Mouse (Mus musculus): ENCODE data around the gene Glyctk. TPM values are rescaled to one million over a fixed set of nuclear protein-coding genes. Genes with fewer than 3 reads are reported as not detected.

Gene Glyctk
- total RNA-seq, 2 experiments from 2014 or later: 4.0 to 5.0 TPM

DNA sequence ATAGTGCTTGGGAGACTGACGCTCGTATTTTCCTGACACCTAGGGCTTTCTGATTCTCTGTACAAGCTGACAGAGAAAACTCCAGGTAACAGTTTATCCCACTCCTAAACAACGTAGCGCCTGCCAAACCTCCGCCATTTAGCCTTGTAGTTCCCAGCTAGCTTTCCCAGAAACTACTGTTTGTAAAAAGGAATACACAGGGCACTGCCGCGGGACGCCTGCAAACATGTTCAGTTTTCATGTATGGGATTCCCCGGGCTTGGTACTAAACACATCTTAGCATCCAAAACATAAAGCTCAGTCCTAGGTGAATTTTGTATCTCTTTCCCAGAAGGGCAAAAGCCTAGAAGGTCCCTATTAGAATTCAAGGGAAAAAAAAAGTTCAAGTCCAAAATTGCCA is 1.3 kb upstream of the Glyctk start:
- no peak for TF ChIP-seq CTCF (IDR thresholded peaks at IDR 0.05)
- intact Hi-C loops (cut with DNase I): no loop called here
- Histone ChIP-seq H3K27ac (peak overlapping the region; percentile 99; the same call in 1 of the 2 replicates), H3K4me3 (peak overlapping the region; percentile 55)
- no peak for DNase-seq (ENCODE audit: extremely low spot score in 1 of 2, low spot score in 2 of 2)

- TF ChIP-seq CTCF (IDR thresholded peaks at IDR 0.05): no peak
- Histone ChIP-seq H3K27ac (no peak overlapping the region), H3K4me3 (no peak overlapping the region)
- DNase-seq (ENCODE audit: extremely low spot score in 1 of 2, low spot score in 2 of 2): no peak
- intact Hi-C loops (cut with DNase I): no loop called here
Observed at GRCm38 (mm10) chr9:106157623-106157925, 364 bp downstream of the Glyctk start.

GRCm38 (mm10) chr9:106156921-106157622 is 866 bp downstream of the Glyctk start:
- no peak; the same call in 1 of the 2 replicates for TF ChIP-seq CTCF (IDR thresholded peaks at IDR 0.05)
- Histone ChIP-seq H3K4me3 (no peak overlapping the region), H3K27ac (no peak overlapping the region)
- intact Hi-C loops (cut with DNase I): no loop called here
- DNase-seq (ENCODE audit: extremely low spot score in 1 of 2, low spot score in 2 of 2): no peak

DNA sequence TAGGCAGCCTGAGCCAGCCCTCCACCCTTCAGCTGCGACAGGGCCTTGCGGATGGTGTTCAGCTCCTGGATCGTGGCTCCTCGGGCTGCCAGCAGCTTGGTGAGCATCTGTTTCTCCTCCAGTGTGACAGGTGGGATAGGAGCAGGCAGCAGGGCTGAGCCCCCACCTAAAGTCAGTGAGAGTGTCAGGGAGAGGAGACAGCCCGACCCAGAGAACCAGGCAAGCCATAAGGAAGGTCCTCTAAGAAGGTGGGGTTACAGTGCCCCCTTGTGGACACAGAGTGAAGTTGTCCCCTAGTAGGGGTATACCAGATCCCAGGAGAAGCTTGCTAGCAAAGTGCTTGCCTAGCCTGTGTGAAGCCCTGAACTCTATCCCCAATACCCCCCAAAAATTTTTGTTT is 1.5 kb downstream of the Glyctk start:
- Histone ChIP-seq H3K4me3 (no peak overlapping the region), H3K27ac (no peak overlapping the region)
- peak; percentile 47 for DNase-seq (ENCODE audit: extremely low spot score in 1 of 2, low spot score in 2 of 2)

DNA sequence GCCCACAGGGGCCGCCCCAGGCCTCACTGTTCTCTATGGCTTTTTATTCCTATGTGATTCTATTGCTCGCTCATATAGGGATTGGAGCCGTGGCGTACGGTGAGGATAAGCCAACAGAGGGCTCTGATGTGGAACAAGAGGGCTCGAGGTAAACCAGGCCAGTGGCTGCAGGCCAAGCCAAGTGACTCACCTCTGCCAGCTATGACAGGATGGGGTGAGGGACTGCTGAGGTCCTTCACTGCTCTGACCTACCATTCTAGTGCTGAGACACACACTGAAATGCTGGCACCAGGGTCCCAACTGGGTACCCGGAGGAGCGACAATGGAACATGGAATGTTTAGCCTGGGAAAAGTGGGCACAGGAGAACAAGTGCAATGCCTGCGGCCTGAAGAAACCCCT is 3.8 kb downstream of the Glyctk start:
- no peak for DNase-seq (ENCODE audit: extremely low spot score in 1 of 2, low spot score in 2 of 2)
- H3K27ac ChIP-seq: no peak overlapping the region

More for the DNA sequence above, 1.5 kb downstream of the Glyctk start:
- intact Hi-C loops (cut with DNase I): no loop called here
- peak; percentile 72 for TF ChIP-seq CTCF (IDR thresholded peaks at IDR 0.05)

DNA sequence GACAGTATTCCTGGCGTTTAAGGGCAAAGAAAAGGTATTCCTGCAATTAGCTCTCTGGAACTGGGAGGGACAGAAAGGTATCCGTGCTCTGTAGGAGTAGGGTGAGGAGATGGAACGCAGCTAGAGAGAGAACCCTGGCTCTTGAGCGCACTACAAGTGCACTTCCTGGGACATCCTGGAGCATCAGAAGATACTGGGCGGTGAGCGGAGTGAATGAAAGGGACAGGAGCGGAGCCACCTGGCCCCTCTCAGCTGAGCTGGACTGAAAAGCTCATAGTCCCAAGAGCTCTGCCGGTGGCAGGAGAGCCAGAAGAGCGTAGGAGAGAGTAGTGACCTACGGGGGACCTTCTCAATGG is 8.6 kb downstream of the Glyctk start:
- intact Hi-C loops (cut with DNase I): no loop called here
- no peak overlapping the region for H3K27ac ChIP-seq
- TF ChIP-seq CTCF (IDR thresholded peaks at IDR 0.05): no peak
- H3K4me3 ChIP-seq: no peak overlapping the region
- DNase-seq (ENCODE audit: extremely low spot score in 1 of 2, low spot score in 2 of 2): no peak

More for the DNA sequence above, 3.8 kb downstream of the Glyctk start:
- no peak overlapping the region for H3K4me3 ChIP-seq
- intact Hi-C loops (cut with DNase I): no loop called here
- TF ChIP-seq CTCF (IDR thresholded peaks at IDR 0.05): no peak

GRCm38 (mm10) chr9:106148541-106149398 is 9.2 kb downstream of the Glyctk start:
- intact Hi-C loops (cut with DNase I): no loop called here
- no peak for TF ChIP-seq CTCF (IDR thresholded peaks at IDR 0.05)
- H3K4me3 ChIP-seq: peak overlapping the region; percentile 16; the same call in 1 of the 2 replicates
- DNase-seq (ENCODE audit: extremely low spot score in 1 of 2, low spot score in 2 of 2): no peak
- no peak overlapping the region for H3K27ac ChIP-seq

DNA sequence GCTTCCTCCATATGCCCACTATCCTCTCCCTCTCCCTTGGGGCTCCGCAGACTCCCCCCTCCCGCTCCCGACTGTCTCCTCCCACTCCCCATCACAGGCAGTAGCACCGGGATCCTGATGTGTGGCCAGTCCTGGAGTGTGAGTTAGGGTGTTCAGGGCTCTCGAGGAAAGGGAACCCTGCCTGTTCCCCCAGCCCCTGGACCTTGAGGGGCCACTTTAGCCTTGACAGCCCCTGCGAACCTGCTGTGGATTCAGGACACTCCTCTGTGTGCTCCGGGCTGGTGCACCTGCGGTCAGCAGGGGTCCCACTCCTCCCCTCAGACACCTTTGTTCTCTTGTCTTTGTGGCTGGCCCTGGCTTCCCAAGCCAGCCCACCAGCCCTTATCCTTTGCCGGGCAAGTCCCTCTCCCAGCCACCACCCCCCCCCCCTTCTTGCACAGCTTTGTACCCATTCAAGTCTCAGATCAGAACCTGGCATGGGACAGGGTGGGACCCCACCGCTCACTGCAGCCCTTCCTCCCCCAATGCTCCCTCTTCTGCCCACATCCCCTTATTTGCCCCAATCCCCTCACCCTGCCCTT is 10.0 kb downstream of the Glyctk start:
- DNase-seq (ENCODE audit: extremely low spot score in 1 of 2, low spot score in 2 of 2): no peak
- H3K27ac ChIP-seq: no peak overlapping the region

GRCm38 (mm10) chr9:106147281-106147680 is 10.7 kb downstream of the Glyctk start:
- no peak for DNase-seq (ENCODE audit: extremely low spot score in 1 of 2, low spot score in 2 of 2)
- intact Hi-C loops (cut with DNase I): no loop called here
- no peak for TF ChIP-seq CTCF (IDR thresholded peaks at IDR 0.05)
- Histone ChIP-seq H3K4me3 (no peak overlapping the region), H3K27ac (no peak overlapping the region)

More for the DNA sequence above, 10.0 kb downstream of the Glyctk start:
- H3K4me3 ChIP-seq: no peak overlapping the region
- intact Hi-C loops (cut with DNase I): no loop called here
- TF ChIP-seq CTCF (IDR thresholded peaks at IDR 0.05): no peak

GRCm38 (mm10) chr9:106145582-106145981 is 12.4 kb downstream of the Glyctk start:
- intact Hi-C loops (cut with DNase I): no loop called here
- DNase-seq (ENCODE audit: extremely low spot score in 1 of 2, low spot score in 2 of 2): no peak
- Histone ChIP-seq H3K27ac (no peak overlapping the region), H3K4me3 (no peak overlapping the region)
- no peak for TF ChIP-seq CTCF (IDR thresholded peaks at IDR 0.05)

DNA sequence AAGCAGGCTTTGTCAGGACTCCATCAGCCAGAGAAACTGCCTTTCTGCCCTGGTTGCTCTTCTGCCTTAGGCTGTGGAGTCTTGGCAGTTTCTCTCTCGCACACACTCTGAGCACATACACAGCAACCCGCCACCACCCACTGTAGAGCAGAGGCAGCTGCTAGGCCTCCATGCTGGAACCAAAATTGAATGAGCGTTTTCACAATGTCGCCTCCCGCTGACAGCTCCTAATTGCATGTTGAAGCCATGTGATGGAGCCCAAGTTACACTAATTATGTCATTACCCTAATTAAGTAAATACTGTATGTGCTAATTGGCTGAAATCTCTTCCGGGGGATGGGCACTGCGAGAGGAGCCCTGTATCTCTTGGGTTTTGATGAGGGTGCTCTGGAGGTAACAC is 13.8 kb downstream of the Glyctk start:
- no peak for DNase-seq (ENCODE audit: extremely low spot score in 1 of 2, low spot score in 2 of 2)
- H3K4me3 ChIP-seq: no peak overlapping the region
- no peak for TF ChIP-seq CTCF (IDR thresholded peaks at IDR 0.05)
- H3K27ac ChIP-seq: no peak overlapping the region
- intact Hi-C loops (cut with DNase I): no loop called here

DNA sequence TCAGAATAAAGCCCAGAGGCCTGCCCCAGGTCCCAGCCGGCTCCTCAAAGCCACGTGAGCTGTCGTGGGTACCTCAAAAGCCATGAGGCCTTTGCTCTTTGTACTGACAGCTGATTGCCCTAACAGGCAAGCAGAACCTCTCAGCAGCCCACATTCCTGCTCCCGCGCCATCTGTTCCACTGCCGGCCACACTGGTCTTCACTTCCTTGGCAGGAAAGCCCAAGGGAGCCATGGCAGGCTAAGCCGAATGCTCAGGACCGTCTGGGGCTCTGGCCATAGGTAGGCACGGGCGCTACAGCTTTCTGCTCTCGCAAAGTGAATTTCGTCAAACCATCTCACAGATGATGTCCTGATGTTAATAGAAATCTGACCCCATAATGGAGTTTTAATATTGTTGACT is 16.0 kb downstream of the Glyctk start:
- no peak overlapping the region for H3K4me3 ChIP-seq
- DNase-seq (ENCODE audit: extremely low spot score in 1 of 2, low spot score in 2 of 2): no peak
- no peak overlapping the region for H3K27ac ChIP-seq
- no peak for TF ChIP-seq CTCF (IDR thresholded peaks at IDR 0.05)
- intact Hi-C loops (cut with DNase I): no loop called here
